Mouse (Mus musculus): ENCODE measurements around the gene Lcn12. TPM values are rescaled to one million over a fixed set of nuclear protein-coding genes. Genes with fewer than 3 reads are reported as not detected.

Lcn12 gene
- total RNA-seq (2015; ENCODE audit: low replicate concordance) (not detected in 2 replicates), total RNA-seq (2017; ENCODE audit: low replicate concordance) (not detected in 2 replicates)

DNA sequence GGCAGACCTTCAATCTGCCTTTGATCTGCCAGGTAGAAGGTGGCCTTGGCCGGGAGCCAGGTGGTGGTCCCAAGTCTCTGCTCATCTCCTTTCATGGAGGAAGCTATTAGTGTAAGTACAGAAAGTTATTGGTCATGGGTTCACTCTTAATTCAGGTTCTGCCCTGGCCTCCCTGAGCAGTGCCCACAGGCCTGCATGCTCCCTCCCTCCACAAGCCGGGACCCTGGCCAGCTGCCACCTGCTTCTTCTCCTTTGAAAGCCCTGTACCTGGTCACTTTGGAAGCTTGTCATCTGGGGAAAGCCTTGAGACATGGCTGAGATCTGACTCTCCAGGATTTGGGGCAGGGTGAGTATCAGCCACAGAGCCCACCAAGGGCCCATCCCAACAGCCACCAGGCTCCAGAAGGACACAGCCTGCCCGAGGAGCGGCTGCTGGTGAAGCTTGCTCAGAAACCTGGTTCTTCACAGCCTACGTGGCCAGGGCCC lies at the start of gene Lcn12:
Lcn12 (minus strand) TSS at position 436 of the 486 bp plus-strand sequence.
- no peak for ATAC-seq (replicated peaks; ENCODE audit: low FRiP score, poor library complexity, severe bottlenecking)

DNA sequence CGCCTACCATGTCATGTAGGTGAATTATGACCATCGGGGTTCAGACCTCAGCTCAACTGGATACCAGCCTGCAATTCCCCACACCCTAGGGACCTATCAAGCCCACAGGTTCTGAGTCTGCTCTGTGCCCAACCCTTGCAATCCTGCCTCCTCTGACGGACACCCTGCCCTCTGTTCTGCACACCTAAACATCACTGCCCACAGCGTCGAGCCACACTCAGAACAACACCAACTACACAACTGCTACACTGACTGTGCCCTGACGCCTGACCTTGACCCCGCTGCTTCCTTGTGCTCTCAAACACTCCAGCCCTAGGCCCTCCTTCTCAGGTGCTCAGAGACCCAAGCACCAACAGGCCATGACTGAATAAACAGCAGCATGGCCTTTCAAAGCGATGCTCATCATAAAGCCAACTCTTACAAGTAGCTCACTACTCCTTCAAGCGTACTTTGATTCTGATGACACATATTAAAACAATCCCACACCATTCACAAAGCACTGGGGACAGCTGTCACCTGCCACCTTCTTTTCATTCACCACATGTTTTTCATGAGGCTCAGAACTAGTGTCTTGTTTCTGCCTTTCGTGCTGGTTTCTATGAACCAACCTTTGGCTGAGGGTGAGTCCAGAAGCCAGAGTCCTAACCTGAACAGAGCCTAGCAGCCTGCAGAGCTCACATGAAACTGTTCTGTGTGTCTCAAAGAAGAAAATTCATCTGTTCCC lies 48.1 kb upstream of the Lcn12 start:
- no peak for ATAC-seq (replicated peaks; ENCODE audit: low FRiP score, poor library complexity, severe bottlenecking)

DNA sequence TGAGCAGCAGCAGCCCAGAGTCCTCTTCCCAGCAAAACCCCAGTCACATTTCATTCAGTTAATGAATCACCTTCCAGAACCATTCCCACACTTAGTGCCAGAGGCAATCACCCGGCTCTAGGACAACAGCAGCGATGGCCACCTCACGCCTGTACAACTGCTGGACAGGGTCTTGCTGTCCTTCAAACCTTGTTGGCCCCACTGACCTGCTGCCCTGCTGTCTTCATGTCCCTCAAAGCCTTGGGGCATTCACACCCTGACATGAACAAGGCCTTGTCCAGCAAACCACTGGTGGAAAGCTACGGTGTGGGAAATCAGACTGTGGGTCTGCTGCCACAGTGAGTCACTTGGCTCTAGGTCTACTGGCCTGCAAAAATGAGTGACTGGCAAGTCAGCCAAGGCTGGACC lies 46.8 kb upstream of the Lcn12 start:
- no peak for ATAC-seq (replicated peaks; ENCODE audit: low FRiP score, poor library complexity, severe bottlenecking)

DNA sequence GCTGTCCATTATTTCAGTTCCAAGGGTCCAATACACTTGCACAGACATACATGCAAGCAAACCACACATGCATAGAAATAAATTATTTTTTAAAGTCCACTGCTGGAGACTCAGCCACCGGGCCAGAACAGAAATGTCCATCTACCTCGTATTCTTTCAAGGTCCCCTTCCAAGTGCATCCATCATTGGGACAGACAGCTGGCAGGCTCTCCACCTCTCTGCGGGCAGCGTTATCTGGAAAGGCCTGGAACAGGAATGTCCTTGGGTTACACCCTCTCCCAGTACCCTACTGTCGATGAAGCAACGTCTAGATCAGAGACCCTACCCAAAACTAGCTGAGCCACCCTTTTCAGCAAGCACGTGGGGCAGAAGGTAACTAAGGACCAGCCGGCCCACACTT lies 42.8 kb upstream of the Lcn12 start:
- ATAC-seq (replicated peaks; ENCODE audit: low FRiP score, poor library complexity, severe bottlenecking), result no peak

DNA sequence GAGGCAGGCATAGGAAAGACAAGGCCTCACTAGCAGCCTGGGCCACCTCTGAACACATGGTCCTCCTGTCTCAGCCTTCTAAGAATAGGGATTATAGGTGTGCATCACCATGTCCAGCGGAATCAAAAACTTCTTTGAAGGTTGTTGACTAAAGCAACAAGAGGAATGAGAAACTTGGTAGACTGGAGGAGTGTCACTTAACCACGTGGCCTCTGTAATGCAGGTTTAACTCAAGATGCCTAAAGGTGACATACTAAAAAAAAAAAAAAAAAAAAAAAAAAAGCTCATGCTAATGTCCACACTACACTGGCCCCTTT lies 41.1 kb upstream of the Lcn12 start:
- no peak for ATAC-seq (replicated peaks; ENCODE audit: low FRiP score, poor library complexity, severe bottlenecking)

DNA sequence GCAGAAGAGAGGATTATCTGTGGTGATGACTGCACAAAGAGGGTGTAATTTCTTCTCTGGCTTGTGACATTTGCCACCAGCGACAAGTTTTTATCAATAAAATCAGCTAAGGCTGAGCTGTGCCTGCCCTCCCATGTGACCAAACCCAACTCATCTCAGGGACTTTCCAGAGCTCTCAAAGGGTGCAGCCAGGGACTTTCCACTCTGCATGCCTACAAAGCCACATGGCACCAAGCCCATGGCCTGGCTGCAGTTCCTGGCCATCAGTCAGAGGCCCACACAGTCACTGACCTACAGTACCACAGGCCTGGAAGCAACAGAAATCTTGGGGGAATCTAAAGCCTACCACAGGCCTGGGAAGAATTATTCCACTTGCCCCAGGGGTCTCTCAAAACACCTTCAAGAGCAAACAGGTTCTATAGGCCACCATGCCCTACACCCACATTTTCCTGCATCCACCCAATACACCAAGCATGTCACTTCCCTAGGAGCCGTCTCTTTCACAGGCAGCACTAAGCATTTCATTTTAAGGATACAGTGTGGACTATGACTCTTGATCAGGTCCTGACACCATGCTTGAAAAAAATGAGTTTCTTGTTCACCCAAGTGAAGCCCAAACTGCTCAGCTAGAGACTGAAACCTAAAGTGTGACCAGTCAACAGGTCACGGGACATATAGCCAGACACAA lies 40.6 kb upstream of the Lcn12 start:
- ATAC-seq (replicated peaks; ENCODE audit: low FRiP score, poor library complexity, severe bottlenecking), result 0 out of 2 replicates have a peak, but pooled peaks have one; percentile 48

DNA sequence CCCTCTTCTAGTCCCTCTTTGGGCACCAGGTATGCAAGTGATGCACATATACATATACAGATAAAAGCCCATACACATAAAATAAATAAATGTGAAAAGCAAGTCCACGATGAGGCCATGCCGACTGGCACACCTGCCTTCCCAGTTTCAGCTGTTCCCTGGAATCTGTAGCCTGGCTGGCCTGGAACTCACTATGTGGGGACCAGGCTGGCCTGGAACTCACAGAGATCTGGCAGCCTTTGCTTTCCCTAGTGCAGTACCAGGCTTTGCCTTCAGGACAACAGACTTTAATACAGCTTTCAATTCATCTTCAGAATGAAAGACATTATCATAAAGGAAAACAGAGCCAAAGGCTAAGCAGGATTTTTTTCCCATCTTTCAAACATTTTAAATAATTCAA lies 40.0 kb upstream of the Lcn12 start:
- ATAC-seq (replicated peaks; ENCODE audit: low FRiP score, poor library complexity, severe bottlenecking), result no peak

DNA sequence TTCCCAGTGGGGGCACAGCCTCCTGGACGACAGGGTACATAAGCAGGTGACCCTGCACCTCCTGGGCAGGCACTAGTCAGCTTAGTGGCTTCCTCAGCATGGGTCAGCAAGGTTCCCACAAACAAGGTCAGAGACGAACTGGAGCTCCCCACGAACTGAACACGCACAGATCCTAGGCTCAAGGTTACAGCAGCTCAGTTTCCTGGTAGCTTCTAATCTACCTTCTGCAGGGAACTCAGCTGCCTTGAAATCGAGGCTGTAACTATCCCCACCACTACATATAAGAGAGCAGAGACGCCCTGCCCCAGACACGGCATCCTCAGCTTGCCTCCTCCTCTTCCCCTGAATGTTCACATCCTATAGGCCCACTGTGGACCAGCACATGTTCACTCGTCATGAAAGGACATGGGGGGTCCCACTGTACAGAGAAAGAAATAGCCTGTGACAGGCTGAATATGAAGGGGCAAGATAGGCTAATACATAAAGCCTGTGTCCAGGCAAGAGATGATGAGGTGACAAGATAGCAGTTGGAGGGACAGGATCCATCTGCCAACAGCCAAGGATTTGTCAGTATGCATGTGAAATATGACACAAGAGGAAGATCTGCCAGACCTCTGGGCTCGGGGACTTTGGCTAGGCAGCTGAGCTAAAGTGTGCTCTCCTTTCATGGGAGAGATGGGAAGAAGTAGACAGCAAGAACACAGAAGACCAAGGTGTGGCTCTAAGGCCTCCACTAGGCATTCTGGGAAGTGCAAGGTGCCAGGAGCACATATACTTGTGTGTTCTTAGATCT lies 33.0 kb upstream of the Lcn12 start:
- no peak for ATAC-seq (replicated peaks; ENCODE audit: low FRiP score, poor library complexity, severe bottlenecking)

DNA sequence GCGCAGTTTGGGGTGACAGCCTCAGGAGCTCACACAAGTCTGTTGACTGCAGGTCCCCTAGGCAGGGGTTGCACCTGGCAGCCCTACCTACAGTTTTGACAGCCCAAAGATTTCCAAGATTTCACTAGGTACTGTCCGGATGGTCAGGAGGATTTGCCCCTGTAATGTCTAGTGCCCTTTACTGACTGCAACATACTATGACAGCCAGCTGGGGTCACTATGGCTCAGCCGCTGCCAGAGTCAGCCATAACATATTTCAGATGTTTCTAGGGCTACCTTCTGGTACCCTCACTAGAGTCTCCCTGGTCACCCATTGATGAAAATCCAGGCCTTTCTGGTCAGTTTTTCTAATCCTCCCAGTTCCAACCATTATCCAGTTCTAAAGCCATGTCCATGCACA lies 16.2 kb upstream of the Lcn12 start:
- no peak for ATAC-seq (replicated peaks; ENCODE audit: low FRiP score, poor library complexity, severe bottlenecking)

DNA sequence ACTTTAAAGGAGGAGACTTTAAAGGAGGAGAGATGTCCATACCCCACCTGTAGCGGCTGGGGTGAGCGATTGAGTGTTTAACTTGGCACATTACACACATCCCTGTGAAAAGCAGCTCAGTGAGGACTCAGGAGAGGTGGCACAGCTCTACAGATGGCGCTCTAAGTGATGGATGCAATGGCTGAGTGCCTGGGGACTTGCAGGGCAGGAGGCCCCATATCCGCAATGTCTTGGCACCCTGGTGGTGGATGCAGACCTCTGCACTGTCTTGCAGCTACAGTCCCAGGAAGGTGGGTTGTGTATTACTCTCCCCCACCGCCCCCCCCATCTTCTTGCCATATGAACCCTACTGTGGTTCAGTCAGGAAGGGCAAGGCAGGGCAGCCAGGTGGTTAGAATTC lies 13.3 kb upstream of the Lcn12 start:
- ATAC-seq (replicated peaks; ENCODE audit: low FRiP score, poor library complexity, severe bottlenecking), result no peak

DNA sequence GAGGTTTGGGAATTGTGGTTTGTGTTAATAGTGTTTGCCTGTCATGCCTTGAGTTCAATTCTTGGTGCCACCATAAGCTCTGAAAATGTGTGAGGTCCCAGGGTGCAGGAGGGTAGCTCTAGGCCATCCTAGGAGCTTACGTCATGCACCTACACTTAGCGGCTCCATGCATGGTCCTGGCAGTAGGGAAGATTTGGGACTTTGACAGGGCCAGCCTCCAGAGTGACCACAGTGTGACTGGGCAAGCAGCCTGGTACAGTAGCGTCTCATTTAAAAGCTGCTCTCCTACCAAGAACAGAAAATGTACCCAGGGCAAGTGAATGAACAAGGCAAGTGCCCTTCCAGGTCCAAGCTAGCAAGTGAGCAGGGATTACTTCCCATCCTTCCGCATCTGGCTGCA lies 12.1 kb upstream of the Lcn12 start:
- no peak for ATAC-seq (replicated peaks; ENCODE audit: low FRiP score, poor library complexity, severe bottlenecking)

DNA sequence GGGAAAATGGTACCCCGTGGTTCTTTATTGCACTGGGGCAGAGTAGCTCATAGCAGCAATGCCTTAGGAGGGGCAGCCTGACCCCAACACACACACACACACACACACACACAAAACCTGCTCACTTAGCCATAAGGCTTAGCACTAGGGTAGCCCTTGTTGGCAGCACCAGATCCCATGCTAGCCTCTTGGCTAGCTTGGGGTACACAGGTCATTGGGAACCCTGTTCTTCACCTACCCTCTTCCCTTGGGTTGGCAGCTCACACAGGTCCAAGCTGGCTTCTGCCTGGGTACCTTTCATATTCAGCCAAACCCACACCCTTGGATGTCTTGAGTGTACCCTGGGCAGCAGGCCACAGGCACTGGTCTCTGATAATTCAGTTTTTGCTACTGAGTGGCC lies 11.3 kb upstream of the Lcn12 start:
- ATAC-seq (replicated peaks; ENCODE audit: low FRiP score, poor library complexity, severe bottlenecking), result no peak

DNA sequence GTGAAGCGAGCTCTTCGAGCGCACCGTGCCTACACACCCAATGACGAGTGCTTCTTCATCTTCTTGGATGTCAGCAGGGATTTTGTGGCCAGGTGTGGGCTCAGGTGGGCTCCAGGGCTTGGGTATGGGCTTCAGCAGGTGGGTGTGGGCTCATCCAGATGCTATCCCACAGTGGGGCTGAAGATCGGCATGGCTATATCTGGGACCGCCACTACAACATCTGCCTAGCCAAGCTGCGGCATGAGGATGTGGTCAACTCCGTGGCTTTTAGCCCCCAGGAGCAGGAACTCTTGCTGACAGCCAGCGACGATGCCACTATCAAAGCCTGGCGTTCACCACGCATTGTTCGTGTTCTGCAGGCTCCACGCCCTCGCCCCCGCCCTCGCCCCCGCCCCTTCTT lies 10.8 kb upstream of the Lcn12 start:
- no peak for ATAC-seq (replicated peaks; ENCODE audit: low FRiP score, poor library complexity, severe bottlenecking)

DNA sequence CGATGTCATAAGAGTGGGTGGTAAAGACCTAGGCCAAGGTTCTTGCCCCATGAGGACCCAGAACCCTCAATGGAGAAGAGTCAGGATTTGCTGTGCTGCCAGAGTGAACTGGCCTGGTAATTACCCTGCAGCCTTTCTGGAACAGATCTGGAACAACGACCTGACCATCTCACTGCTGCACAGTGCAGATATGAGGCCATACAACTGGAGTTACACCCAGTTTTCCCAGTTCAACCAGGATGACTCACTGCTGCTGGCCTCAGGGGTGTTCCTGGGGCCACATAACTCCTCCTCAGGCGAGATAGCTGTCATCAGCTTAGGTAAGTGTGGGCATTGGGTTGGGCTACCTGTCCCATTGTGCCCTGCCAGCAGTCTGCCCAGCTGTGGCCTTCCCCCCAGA lies 9.0 kb upstream of the Lcn12 start:
- ATAC-seq (replicated peaks; ENCODE audit: low FRiP score, poor library complexity, severe bottlenecking), result no peak

DNA sequence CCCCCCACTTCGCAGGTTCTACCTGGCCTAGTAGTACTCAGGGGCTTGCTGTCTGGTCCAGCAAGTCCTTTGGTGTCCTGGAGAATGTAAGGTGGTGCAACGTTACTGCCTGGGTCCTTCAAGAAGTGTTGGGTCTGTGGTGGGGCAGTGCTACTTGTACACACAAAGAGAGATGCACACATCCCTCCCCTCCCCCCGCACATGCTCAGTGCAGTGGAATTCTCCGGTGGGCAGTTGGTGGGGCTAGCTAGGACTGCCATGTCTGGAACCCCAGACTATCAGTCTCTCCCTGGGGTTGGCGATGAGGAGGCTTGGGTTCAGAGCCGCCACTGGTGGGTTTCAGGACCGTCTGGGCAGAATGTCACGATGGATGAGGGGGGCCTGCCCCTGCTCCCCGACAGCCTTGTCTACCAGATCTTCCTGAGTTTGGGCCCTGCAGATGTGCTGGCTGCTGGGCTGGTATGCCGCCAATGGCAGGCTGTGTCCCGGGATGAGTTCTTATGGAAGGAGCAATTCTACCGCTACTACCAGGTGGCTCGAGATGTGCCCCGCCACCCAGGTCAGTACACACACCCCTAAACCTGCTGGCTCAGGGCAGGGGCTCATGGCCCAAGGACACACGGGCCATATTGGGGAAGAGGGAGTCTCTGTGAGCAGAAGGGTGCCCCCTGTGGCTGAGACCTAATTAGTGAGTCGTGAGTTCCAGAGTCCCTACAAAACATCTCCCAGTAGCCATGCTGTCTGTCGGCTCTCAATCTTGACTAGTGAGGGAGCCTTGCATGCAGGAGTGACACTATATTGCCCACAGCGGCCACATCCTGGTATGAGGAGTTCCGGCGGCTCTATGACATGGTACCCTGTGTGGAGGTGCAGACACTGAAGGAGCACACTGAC lies 8.1 kb upstream of the Lcn12 start, which contains the start of gene C8g:
C8g (minus strand) TSS at position 127 of the 894 bp plus-strand sequence.
- no peak for ATAC-seq (replicated peaks; ENCODE audit: low FRiP score, poor library complexity, severe bottlenecking)

DNA sequence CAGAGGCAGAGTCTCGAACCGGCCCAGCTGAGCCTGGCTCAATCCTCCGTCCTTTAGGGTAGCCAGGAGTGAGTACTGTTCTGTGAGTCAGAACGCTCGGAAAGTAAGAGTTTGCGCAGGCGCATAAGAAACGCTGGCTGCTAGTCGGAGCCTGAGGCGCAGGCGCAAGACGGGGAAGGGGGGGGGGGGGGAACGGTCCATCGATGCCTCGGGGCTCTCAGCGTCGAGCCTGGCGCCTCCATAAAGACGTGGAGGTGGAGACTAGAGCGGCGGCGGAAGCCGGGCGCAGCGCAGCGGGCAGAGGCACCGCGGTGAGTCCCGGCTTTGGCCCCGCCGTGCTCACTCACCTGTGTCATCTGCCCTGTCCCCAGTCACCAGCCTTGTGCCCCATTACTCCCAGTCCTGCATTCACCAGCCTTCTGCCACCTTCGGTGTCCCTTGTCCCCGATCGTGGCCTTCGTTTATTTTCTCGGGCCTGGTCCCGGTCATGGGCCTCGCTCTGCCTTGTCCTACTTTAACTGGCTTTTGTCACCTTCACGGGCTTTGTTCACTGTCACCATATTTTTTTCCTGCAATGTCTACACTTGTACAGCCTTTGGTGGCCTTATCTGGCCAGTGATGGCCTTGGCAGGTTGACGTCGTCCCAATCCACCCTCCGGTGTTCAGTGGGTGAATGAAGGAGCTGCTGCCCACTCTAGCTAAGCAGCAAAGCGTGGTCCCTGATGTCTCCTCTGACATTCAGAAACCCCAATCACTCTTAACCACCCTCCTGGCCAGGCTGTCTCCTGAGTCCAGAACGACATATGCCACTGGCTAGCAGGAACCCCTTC lies 7.1 kb upstream of the Lcn12 start, which contains the start of gene Fbxw5:
Fbxw5 (plus strand) TSS at position 175 of the 830 bp plus-strand sequence.
- ATAC-seq (replicated peaks; ENCODE audit: low FRiP score, poor library complexity, severe bottlenecking), result peak; percentile 75

DNA sequence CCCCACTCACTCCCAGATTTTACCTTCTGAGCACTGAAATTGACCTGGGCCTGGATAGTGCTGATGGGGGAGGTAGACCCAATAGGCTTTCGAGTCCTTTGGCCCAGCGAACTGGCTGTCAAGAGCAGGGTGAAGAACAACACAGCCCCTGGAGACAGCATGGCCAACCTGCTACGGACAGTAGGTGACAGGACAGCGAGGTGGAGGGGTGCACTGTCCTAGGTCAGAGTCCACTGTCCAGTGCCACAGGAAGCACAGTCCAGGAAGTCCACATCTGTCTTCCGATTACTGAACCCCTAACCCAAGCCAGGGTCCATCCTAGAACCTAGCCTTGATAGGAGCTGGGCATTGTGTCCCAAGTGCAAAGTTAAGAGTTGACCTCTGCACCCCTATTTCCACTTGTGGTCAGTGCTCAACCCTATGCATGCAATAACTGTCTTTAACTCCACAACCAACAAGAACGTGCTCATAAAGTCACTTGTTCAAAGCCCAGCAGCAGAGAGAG lies 6.4 kb upstream of the Lcn12 start:
- ATAC-seq (replicated peaks; ENCODE audit: low FRiP score, poor library complexity, severe bottlenecking), result peak; percentile 2; the same call in 1 of the 2 replicates
